Mouse (Mus musculus) left cerebral cortex, postnatal 14 days (tissue): Measurements from ENCODE around the gene Gm20388. TPM values are rescaled to one million over a fixed set of nuclear protein-coding genes. Genes with fewer than 3 reads are reported as not detected.

Experiments
- DNase-seq, 2 experiments: peaks; one replicate each; pipeline ENCODE4 v3.0.0; 2021 to 2022; ENCODE audit warnings: low spot score in 2 of 2, mixed read lengths in 1 of 2
- intact Hi-C: fragments of 180-260 bp; cut with DNase I; formaldehyde crosslinking; loops from one replicate; pipeline ENCODE4 v1.15.1; 2025
- total RNA-seq, 2 experiments: library from RNA; stranded (reverse); gene quantifications; 2 replicates each; pipeline ENCODE4 v1.2.3; 2021

Gene Gm20388
- total RNA-seq, 2 experiments from 2014 or later: 2.8 to 7.3 TPM

GRCm38 (mm10) chr8:122726789-122727188, 2816.1 kb downstream of the Gm20388 start:
- intact Hi-C loops: no loop called here

DNA sequence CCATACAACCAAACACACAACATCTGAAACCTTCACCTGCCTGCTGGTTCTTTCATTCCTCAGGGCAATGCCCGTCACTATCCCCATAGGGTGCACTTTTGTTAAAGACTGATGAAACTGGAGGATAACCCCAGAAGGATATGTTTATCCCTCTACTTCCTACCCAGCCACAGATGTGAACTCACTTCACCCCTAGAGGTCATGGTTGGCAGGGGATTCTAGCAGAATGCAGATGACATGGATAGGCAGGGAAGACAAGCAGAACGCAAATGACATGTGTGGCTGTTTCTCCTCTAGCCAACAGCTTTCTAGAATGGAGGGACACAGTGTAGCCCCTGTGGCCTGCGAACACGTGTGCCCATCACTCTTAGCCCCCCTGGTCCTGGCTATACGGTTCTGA, 2816.8 kb downstream of the Gm20388 start:
- intact Hi-C loops: no loop called here
- no peak for DNase-seq

More at GRCm38 (mm10) chr8:122726789-122727188, 2816.1 kb downstream of the Gm20388 start:
- no peak for DNase-seq

DNA sequence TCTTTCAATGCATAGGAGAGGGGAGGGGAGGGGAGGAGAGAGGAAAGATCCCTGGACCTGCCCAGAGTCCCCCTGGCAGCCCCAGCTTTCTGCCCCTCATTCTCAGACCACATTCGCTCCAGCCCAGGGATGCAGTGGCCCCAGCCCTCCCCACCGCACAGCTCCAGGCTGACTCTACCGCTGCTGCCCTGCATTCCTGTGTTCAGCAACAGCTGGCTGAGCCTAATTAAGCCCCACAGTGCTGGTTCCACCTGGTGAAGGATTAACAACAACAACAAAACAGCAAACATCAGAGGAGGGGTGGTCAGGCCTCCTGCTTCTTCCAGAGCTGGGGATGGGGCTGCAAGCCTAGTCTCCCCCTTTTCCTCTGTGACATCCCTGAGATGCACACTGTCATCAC, 2818.0 kb downstream of the Gm20388 start:
- intact Hi-C loops: no loop called here
- DNase-seq: no peak

GRCm38 (mm10) chr8:122735110-122735509, 2824.5 kb downstream of the Gm20388 start:
- no peak for DNase-seq
- intact Hi-C loops: no loop called here

GRCm38 (mm10) chr8:122735542-122736473, 2825.2 kb downstream of the Gm20388 start:
- no peak for DNase-seq
- intact Hi-C loops: no loop called here

- intact Hi-C loops: no loop called here
- DNase-seq: no peak
Observed at GRCm38 (mm10) chr8:122736623-122737022, 2826.0 kb downstream of the Gm20388 start.

DNA sequence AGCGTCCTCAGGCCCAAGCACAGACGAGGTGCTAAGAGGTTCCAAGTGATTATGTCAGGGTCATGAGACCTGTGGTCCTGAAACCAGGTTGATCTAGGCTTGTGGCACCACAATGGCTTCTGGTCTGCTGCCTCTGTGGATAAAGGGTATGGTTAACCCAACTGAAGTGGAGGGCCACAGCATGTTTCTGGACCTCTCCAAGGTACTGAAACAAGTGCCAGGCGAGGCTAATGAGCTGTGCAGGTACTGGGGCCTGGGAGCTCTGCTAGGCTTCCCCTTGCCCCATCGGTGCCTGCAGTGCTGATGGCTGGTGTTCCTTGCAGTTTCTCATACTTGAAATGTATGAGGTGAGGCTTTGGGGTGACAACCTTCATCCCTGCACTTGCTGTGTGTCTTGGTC, 2826.4 kb downstream of the Gm20388 start:
- DNase-seq: no peak
- intact Hi-C loops: no loop called here

GRCm38 (mm10) chr8:122737886-122738285, 2827.2 kb downstream of the Gm20388 start:
- no peak for DNase-seq
- intact Hi-C loops: no loop called here

DNA sequence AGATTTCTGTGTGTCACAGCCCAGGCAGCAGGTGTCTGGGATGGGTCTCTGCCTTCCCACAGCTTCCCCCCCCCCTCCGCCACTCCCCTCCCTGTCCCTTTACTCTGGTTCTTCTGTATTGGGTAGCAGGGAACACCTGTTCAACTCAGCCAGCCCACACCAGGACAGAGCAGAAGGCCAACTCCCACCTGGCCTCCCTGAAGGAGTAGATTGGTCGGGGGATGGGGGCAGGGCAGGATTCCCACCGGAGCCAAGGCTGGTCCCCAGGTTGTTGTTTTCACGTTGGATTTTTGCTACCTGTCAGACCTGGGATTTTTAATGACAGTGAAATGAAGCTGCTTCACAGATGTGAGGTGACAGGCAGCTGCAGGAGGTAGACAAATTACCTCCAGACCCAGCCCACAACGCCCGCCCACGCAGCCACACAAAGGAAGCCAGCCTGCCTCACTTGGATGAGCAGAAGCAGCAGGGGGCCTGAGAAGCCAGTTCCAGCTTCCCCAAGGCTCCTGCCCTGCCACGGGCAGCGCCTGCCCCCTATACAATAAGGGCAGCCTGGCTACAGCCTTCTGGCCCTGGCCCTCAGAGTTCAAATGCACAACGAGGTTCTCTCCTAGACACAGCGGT, 2828.6 kb downstream of the Gm20388 start:
- intact Hi-C loops: no loop called here
- DNase-seq: peak in 1 of 2 experiments; percentile 48

- intact Hi-C loops: no loop called here
- DNase-seq: no peak
Observed at GRCm38 (mm10) chr8:122742471-122742870, 2831.8 kb downstream of the Gm20388 start.

GRCm38 (mm10) chr8:122745022-122745749, 2834.5 kb downstream of the Gm20388 start:
- no peak for DNase-seq
- intact Hi-C loops: no loop called here

DNA sequence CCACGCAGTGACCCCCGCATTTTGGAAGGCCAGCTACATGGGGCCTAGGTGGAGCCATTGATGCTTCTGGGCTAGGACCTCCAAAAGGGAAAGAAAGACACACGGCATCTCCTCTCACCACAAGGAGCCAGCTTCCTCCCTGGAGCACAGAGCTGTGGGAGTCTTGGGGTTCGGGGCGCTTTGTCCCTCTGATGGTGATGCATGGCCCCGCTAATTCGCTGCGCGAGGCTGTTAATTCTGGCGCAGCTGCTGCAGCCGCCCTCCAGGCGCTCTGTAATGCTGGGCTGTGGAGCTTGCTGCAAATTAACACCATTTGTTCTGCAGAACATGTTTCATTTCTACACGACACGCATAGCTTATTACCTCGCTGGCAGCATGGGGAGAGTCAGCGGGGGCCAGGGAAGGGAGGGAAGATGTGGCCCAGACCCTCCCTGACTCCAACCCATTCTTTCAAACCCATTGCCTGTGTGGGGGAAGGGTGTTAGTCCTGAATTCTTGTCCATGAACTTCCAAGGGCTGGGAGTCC, 2835.2 kb downstream of the Gm20388 start:
- intact Hi-C loops: no loop called here

DNA sequence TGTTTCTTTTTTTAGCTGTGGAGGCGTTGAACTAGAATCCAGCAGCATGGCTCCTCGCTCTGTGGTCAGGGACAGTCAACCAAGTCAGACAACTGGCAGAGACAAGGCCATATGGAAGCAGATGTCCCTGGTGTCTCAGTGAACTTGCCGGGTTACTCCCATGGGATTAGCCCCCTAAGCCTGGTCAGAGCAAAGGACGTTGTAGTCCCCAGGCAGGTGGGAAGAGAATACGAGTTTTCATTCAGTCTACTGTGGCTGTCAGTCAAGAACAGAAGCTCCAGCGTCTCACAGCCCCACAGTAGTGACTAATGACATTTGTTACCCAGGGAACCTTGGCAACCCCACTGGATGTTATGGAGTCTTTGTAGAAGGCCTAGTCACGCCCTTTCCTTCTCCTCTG, 2835.8 kb downstream of the Gm20388 start:
- intact Hi-C loops: no loop called here
- DNase-seq: no peak

More for the DNA sequence above, 2835.2 kb downstream of the Gm20388 start:
- DNase-seq: peak in 1 of 2 experiments; percentile 28

- intact Hi-C loops: no loop called here
- no peak for DNase-seq
Observed at GRCm38 (mm10) chr8:122747825-122748224, 2837.2 kb downstream of the Gm20388 start.

- intact Hi-C loops: no loop called here
- no peak for DNase-seq
Observed at GRCm38 (mm10) chr8:122749333-122749958, 2838.8 kb downstream of the Gm20388 start.

DNA sequence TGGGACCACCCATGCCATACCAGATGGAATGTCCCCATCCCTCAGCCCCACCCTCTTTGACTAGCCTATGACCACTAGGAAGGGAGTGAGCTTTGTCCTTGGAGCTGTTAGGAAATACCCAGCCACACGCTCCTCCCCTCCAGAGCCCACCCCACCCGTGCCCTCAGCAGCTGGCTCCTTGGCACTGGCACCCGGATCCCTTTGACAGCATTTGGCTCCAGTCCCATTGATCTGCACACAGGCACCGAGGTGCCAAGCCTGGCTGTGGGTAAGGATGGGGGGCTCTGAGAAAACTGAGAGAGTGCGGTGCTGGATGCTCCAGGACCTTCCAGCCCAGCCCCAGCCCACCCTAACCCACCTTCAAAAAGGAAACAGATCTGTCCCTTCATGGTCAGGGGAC, 2840.7 kb downstream of the Gm20388 start:
- DNase-seq: peak; percentile 57 to 76
- intact Hi-C loops: no loop called here

GRCm38 (mm10) chr8:122752111-122752721, 2841.6 kb downstream of the Gm20388 start:
- intact Hi-C loops: no loop called here
- DNase-seq: peak; percentile 69 to 81

GRCm38 (mm10) chr8:122758597-122758996, 2848.0 kb downstream of the Gm20388 start:
- no peak for DNase-seq
- intact Hi-C loops: no loop called here

- no peak for DNase-seq
- intact Hi-C loops: no loop called here
Observed at GRCm38 (mm10) chr8:122760116-122760515, 2849.5 kb downstream of the Gm20388 start.
